Mouse (Mus musculus) heart, postnatal 0 days (tissue): ENCODE measurements at regions not wholly inside any gene's neighbourhood (a gene's known extent, or its start where the extent isn't known, plus 50 kb on each side); places are given as distances from the start of the nearest gene placed in this dataset.

ENCODE experiments used
- CTCF ChIP-seq: IDR thresholded peaks from 2 replicates; pipeline ENCODE4 v1.5.1; 2016; ENCODE audit warnings: antibody characterized with exemption, control low read depth, low read depth
- EP300 ChIP-seq: IDR thresholded peaks from 2 replicates; pipeline ENCODE4 v1.6.1; 2016; ENCODE audit warnings: antibody characterized with exemption, low read depth

DNA sequence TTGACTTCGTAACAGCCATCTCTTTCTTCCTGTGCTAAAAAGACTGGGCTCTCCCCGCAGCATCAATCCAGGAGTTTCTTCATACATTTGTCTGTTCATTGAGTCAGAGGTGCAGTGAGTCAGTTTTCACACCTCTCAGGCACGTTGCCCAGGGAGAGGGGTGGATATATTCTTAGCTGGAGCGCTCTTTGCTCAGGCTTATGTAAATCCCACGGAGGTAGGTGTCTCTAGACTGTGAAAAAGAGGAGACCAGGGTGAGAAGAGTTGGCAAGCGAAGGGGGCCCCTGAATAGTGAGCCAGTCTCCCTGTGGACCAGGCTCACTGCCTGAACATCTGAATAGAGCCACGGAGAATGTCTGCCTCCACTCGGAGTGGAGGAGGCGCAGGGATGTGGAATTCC is 139.0 kb downstream of the Cartpt start:
- TF ChIP-seq EP300 (no peak), CTCF (no peak)
